Mouse (Mus musculus): ENCODE results near the gene Arhgap40.
A peak's percentile ranks its signal among the peaks of the same experiment; 100 is the strongest.

The Arhgap40 gene

GRCm38 (mm10) chr2:158512528-158512927 lies at the start of gene Arhgap40:
Arhgap40 (plus strand) TSS chr2:158512796.
- no peak for DNase-seq (ENCODE audit: low spot score)

GRCm38 (mm10) chr2:158474159-158474558 lies 38.4 kb upstream of the Arhgap40 start:
- no peak for DNase-seq (ENCODE audit: low spot score)

DNA sequence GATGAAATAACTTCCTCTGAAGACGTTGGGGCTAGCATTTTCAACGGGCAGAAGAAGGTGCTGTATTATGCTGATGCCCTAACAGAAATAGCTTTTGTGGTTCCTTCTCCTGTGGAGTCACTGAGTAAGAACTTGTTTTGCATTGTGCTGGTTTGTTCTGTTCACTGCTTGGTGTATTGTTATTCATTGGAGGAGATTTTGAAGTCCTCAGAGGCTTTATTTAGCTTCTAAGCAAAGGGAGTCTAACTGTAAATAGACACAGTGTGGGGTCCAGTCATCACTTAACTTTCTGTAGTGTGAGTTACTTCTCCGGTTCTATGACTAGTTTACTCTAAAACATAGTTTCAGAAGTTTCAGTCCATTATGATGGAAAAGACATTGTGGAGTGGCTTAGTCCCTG lies 35.0 kb upstream of the Arhgap40 start:
- no peak for DNase-seq (ENCODE audit: low spot score)

GRCm38 (mm10) chr2:158498457-158498856 lies 14.1 kb upstream of the Arhgap40 start:
- DNase-seq (ENCODE audit: low spot score), result no peak

DNA sequence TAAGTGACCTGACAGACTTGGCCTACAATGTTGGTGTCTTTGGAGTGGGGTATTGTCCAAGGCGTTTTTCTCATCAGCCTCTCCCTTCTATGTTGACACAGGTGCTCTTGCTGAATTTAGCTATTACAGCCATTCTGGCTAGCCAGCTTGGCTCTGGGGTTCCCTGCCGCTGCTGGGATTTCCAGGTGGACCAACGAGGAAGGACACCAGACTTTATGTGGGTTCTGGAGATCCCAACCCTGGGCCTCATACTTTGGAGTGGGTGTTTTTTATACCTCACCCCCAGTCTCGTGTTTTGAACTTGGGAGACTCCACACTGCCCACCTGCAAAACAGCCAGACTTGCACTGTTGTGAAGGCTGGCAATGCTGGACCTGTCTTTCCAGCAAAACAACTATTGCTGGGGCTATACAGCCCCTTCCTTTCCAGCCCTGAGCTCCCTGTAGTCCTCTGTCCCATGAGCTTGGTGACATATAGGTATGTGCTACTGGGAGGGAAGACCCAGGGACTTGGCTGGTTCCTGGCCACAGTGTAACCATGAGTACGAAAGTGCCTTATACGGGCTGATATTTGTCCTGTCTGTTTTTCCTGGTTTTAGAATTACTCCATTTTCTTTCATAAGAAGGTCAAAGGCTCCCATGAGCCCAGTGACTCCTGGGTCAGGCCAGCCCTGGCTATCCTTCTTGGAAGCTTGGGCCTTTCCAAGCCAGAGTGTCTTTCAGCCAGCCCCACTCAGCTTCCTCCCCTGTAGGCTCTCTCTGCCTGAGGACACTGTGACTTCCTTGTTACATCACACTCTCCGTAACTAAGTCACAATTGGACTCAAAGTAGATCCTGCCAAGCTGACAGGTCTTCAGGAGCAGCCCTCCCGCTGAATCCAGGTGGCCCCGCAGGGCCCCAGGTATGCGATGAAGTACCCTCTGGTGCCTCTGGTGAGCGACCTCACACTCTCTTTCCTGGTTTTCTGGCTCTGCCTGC lies 10.5 kb upstream of the Arhgap40 start, which contains the start of gene Adig:
Adig (plus strand) TSS at position 777 of the 977 bp plus-strand sequence.
- no peak for DNase-seq (ENCODE audit: low spot score)

DNA sequence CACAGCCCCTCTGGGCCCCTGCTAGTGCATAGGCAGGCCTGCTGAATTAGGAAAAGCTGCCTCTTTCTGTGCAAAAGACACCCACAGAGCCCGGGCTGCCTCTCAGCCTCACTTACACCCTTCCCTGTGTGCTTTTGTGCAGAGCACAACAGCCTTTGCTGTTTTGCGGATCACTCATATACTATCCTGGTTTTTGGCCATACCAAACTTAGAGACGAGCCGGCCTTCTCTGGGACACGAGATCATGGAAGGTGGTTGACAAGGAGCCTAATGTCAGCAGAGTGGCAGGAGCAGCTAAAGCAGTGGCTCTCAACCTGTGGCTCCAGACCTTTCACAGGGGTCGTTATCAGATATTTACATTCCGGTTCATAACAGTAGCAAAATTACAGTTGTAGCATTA lies 9.4 kb upstream of the Arhgap40 start:
- no peak for DNase-seq (ENCODE audit: low spot score)

DNA sequence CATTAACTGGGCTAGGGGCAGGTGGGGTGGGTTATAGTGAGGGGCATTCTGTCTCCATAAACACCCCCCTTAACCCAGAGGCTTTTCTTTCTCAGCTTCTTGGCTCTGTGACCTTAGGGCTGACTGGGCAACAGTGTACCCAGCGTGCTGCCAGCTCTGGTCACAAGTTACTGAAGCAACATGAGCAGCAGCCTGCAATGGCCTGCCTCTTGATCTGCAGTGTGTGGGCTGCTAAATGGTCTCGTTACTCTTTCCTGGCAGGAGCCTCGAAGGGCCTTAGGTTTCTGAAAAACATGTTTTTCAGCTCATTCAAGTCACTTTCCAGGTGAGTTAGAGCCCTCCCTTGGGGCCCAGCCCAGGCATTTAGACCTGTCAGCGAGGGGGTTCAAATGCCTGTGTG lies 8.9 kb upstream of the Arhgap40 start:
- DNase-seq (ENCODE audit: low spot score), result no peak

- DNase-seq (ENCODE audit: low spot score), result no peak
These were observed 6.1 kb upstream of the Arhgap40 start for GRCm38 (mm10) chr2:158506475-158506874.

- no peak for DNase-seq (ENCODE audit: low spot score)
These were observed 5.5 kb upstream of the Arhgap40 start for GRCm38 (mm10) chr2:158507046-158507445.

GRCm38 (mm10) chr2:158510665-158511064 lies 1.9 kb upstream of the Arhgap40 start:
- peak; percentile 76 for DNase-seq (ENCODE audit: low spot score)

GRCm38 (mm10) chr2:158513821-158514336 lies 1.3 kb downstream of the Arhgap40 start:
- DNase-seq (ENCODE audit: low spot score), result no peak

- DNase-seq (ENCODE audit: low spot score), result peak; percentile 60
These were observed 6.0 kb downstream of the Arhgap40 start for GRCm38 (mm10) chr2:158518583-158518982.

GRCm38 (mm10) chr2:158519071-158519470 lies 6.5 kb downstream of the Arhgap40 start:
- no peak for DNase-seq (ENCODE audit: low spot score)

- no peak for DNase-seq (ENCODE audit: low spot score)
These were observed 7.2 kb downstream of the Arhgap40 start for GRCm38 (mm10) chr2:158519800-158520199.

GRCm38 (mm10) chr2:158523060-158523459 lies 10.5 kb downstream of the Arhgap40 start:
- peak; percentile 40 for DNase-seq (ENCODE audit: low spot score)

- DNase-seq (ENCODE audit: low spot score), result peak; percentile 72
These were observed 11.7 kb downstream of the Arhgap40 start for GRCm38 (mm10) chr2:158524129-158524860.

DNA sequence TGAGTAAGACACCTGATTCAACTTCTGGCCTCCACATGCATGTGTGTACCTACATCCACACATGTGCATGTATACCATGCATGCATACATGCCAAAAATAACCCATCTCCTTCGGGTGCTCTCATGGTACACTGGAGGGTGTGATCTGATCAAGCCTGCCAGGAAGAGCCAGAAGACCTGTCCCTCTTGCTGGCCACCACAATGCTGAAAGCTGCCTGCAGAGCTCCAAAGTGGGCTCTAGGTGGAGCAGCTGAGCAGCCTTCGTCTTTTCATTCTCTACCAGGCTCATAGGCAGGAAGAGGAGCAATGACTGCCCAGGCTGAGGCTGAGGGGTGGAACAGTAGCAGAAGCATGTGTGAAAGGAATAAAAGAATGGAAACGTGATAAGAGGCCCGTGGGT lies 21.5 kb downstream of the Arhgap40 start:
- peak; percentile 72 for DNase-seq (ENCODE audit: low spot score)

DNA sequence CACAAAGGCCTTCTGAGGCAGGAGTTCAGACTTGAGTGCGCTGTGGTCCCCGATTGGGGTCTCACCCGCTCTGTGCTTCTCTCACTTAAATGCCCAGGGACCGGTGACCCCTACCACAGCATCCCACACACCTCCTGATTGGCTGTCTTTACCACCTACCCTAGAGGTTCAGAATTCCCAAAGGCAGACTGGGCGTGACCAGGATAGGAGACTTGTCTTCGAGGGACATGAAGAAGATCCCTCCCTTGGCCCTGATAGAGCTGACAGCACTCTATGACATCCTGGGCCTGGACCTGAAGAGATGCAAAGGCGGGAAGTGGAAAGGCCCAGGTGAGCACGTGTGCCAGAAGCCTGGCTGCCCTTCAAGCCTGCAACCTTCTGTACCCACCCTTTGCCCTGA lies 22.0 kb downstream of the Arhgap40 start:
- DNase-seq (ENCODE audit: low spot score), result no peak

GRCm38 (mm10) chr2:158539433-158540305 lies 27.1 kb downstream of the Arhgap40 start:
- DNase-seq (ENCODE audit: low spot score), result no peak

DNA sequence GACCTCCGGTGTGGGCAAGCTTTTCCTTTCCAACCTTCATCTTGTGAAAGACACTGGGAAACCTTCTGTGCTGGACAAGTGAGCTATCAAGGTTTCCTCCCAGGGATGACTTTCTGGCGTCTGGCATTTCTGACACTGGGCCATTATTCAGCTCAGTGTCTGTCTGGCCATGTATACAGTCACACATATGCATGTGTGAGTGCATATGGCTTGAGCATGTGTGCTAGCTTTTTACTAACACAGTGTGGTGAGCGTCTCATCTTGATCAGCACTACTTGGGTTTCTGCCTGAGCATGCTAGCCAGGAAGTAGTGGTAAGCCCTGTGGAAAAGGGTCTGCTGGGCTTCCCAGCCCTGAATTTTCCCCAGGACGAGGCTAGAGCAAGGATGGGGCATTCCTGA lies 28.7 kb downstream of the Arhgap40 start:
- no peak for DNase-seq (ENCODE audit: low spot score)

DNA sequence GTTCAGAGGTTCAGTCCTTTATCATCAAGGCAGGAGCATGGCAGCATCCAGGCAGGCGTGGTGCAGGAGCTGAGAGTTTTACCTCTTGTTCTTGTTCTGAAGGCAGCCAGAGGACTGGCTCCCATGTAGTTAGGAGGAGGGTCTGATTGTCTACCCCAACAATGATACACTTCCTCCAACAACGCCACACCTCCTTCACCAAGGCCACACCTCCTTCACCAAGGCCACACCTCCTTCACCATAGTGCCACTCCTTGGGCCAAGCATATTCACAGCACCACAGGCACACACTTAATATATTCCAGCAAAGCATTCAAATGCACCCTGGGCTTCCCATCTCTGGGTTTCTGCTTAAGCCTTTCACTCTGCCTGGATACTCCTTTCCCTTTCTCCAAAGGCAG lies 32.7 kb downstream of the Arhgap40 start:
- no peak for DNase-seq (ENCODE audit: low spot score)

DNA sequence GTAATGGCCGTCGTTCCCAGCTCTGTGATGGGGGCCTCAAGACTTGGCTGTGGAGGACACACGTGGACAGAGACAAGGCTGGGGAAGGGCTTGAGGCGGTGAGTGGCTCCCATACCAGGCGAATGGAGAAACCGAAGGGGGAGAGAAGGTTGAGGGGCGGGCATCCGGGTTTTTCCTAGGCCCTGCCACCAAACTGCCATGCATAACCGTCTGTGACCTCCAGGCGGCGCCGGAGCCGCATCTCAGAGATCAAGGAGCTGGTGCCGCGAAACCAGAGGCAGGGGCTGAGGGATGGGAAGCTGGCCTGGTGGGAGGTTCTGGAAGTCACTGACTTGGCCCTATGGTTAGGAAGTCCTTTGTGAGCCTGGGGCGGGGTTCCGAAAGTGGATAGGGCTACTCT lies 34.2 kb downstream of the Arhgap40 start:
- peak; percentile 87 for DNase-seq (ENCODE audit: low spot score)

All from MN1 (cell line).